Comparison of ENCODE assay signal across 10 mouse cellular contexts in genomic region chr17:8146931-8147330, GRCm38 (mm10). TPM values are rescaled to one million over a fixed set of nuclear protein-coding genes. Genes with fewer than 3 reads are reported as not detected.
DNase-seq lines count a peak whose midpoint lies in the region; ATAC-seq and TF ChIP-seq lines count a peak whose summit lies in the region.
"Not testable (repeated sequence)": the region's sequence is repeated elsewhere in the genome, so short reads cannot be mapped to it uniquely, and the experiment has no call there.
"Had no signal": no experiment of that assay in that cellular context is flagged by ENCODE, and none has a peak within 500 bp of the region (broad histone marks: within the 10 kb centered on the region; RNA-seq: fewer than 3 reads in every experiment).

No protein-coding gene starts in this region.

- not testable (repeated sequence) for H3K27ac ChIP-seq in forebrain, postnatal 0 days (ENCODE audit: low read depth, low read length); hindbrain, embryonic 13.5 days; liver, embryonic 15.5 days (replicated peaks); midbrain, embryonic 14.5 days (replicated peaks; ENCODE audit: low read depth, low read length); stomach, embryonic 14.5 days (ENCODE audit: low read length)
- peak overlapping the region; percentile 77; the same call in 1 of the 2 replicates for H3K27ac ChIP-seq in kidney, postnatal 0 days

- TF ChIP-seq CTCF in C2C12 (IDR thresholded peaks at IDR 0.05; ENCODE audit: control insufficient read depth, insufficient read depth, insufficient read length); forebrain, postnatal 0 days (IDR thresholded peaks at IDR 0.05; ENCODE audit: low read depth); kidney, postnatal 0 days (IDR thresholded peaks at IDR 0.05; ENCODE audit: low read depth): not testable (repeated sequence)

- ATAC-seq in forebrain, postnatal 0 days; midbrain, embryonic 14.5 days (ENCODE audit: low FRiP score, low TSS enrichment); stomach, embryonic 14.5 days (ENCODE audit: insufficient number of reproducible peaks, insufficient read depth, low FRiP score, low read depth): not testable (repeated sequence)
- ATAC-seq in hindbrain, embryonic 13.5 days (ENCODE audit: low FRiP score) = peak; percentile 11; the same call in 1 of the 2 replicates
- peak; percentile 5; the same call in 1 of the 2 replicates for ATAC-seq in kidney, postnatal 0 days (replicated peaks; ENCODE audit: low FRiP score, low read depth)
- peak; percentile 3; the same call in 1 of the 2 replicates for ATAC-seq in liver, embryonic 15.5 days (ENCODE audit: insufficient read depth)

- not testable (repeated sequence) for H3K9me3 ChIP-seq in forebrain, postnatal 0 days (ENCODE audit: low read length); hindbrain, embryonic 13.5 days; kidney, postnatal 0 days (replicated peaks; ENCODE audit: low read length); liver, embryonic 15.5 days (replicated peaks); midbrain, embryonic 14.5 days (ENCODE audit: control insufficient read depth, low read length); stomach, embryonic 14.5 days (ENCODE audit: control insufficient read depth, low read depth, low read length)

- H3K36me3 ChIP-seq in C2C12 (ENCODE audit: control insufficient read depth, insufficient read depth); forebrain, postnatal 0 days (ENCODE audit: insufficient read depth); hindbrain, embryonic 13.5 days; kidney, postnatal 0 days (ENCODE audit: insufficient read depth, low read length); liver, embryonic 15.5 days (replicated peaks); midbrain, embryonic 14.5 days (ENCODE audit: control insufficient read depth, insufficient read depth, low read length); stomach, embryonic 14.5 days (ENCODE audit: control insufficient read depth, insufficient read depth, low read length): not testable (repeated sequence)

- H3K9ac ChIP-seq in forebrain, postnatal 0 days; kidney, postnatal 0 days (ENCODE audit: low read depth, low read length); midbrain, embryonic 14.5 days (replicated peaks; ENCODE audit: low read length); stomach, embryonic 14.5 days (replicated peaks; ENCODE audit: low read depth, low read length): not testable (repeated sequence)
- H3K9ac ChIP-seq in hindbrain, embryonic 13.5 days = peak overlapping the region; percentile 67
- H3K9ac ChIP-seq in liver, embryonic 15.5 days = peak overlapping the region; percentile 64; the same call in 1 of the 2 replicates

- H3K79me3 ChIP-seq in C2C12 (ENCODE audit: low read depth) = not testable (repeated sequence)

- H3K27me3 ChIP-seq in C2C12 (ENCODE audit: control insufficient read depth, insufficient read depth, insufficient read length); forebrain, postnatal 0 days (ENCODE audit: insufficient read depth, low read length); hindbrain, embryonic 13.5 days; kidney, postnatal 0 days (ENCODE audit: insufficient read depth, low read length); liver, embryonic 15.5 days; midbrain, embryonic 14.5 days (ENCODE audit: control insufficient read depth, insufficient read depth, low read length); stomach, embryonic 14.5 days (ENCODE audit: control insufficient read depth, insufficient read depth, low read length): not testable (repeated sequence)

- 21% methylated on average over 5 of the region's 5 CpGs for WGBS in forebrain, postnatal 0 days
- WGBS in hindbrain, embryonic 13.5 days = 30% methylated on average over 5 of the region's 5 CpGs
- 11% methylated on average over 5 of the region's 5 CpGs for WGBS in kidney, postnatal 0 days
- 22% methylated on average over 5 of the region's 5 CpGs for WGBS in liver, embryonic 15.5 days (ENCODE audit: insufficient replicate concordance)
- WGBS in midbrain, embryonic 14.5 days = 22% methylated on average over 5 of the region's 5 CpGs
- 18% methylated on average over 5 of the region's 5 CpGs for WGBS in stomach, embryonic 14.5 days

- peak; percentile 15 for DNase-seq in embryo, embryonic 10.5 days (ENCODE audit: low spot score)
- not testable (repeated sequence) for DNase-seq in forebrain, postnatal 0 days; kidney, postnatal 0 days (ENCODE audit: low spot score)
- DNase-seq in midbrain, embryonic 14.5 days = peak; percentile 3

- H3K4me3 ChIP-seq in C2C12 (ENCODE audit: insufficient read depth, poor library complexity, severe bottlenecking) = peak overlapping the region; percentile 49
- H3K4me3 ChIP-seq in forebrain, postnatal 0 days (ENCODE audit: low read depth, low read length) = peak overlapping the region; percentile 39
- peak overlapping the region; percentile 51 for H3K4me3 ChIP-seq in hindbrain, embryonic 13.5 days
- peak overlapping the region; percentile 51 for H3K4me3 ChIP-seq in kidney, postnatal 0 days (replicated peaks; ENCODE audit: low read depth, low read length)
- H3K4me3 ChIP-seq in liver, embryonic 15.5 days (replicated peaks) = peak overlapping the region; percentile 65
- peak overlapping the region; percentile 40 for H3K4me3 ChIP-seq in midbrain, embryonic 14.5 days (replicated peaks; ENCODE audit: low read depth, low read length)
- peak overlapping the region; percentile 42 for H3K4me3 ChIP-seq in stomach, embryonic 14.5 days (ENCODE audit: low read depth, low read length)

- peak overlapping the region; percentile 57 for H3K4me2 ChIP-seq in forebrain, postnatal 0 days (ENCODE audit: low read depth)
- peak overlapping the region; percentile 62 for H3K4me2 ChIP-seq in hindbrain, embryonic 13.5 days
- peak overlapping the region; percentile 53 for H3K4me2 ChIP-seq in kidney, postnatal 0 days (ENCODE audit: low read length)
- peak overlapping the region; percentile 78 for H3K4me2 ChIP-seq in liver, embryonic 15.5 days
- peak overlapping the region; percentile 56 for H3K4me2 ChIP-seq in midbrain, embryonic 14.5 days (ENCODE audit: low read length)
- peak overlapping the region; percentile 36 for H3K4me2 ChIP-seq in stomach, embryonic 14.5 days (replicated peaks; ENCODE audit: low read depth, low read length)

- H3ac ChIP-seq in C2C12 (ENCODE audit: control insufficient read depth, insufficient read length, low read depth) = not testable (repeated sequence)

- not testable (repeated sequence) for H3K79me2 ChIP-seq in C2C12 (ENCODE audit: control insufficient read depth, insufficient read depth)

- H3K4me1 ChIP-seq in forebrain, postnatal 0 days (ENCODE audit: insufficient read depth); hindbrain, embryonic 13.5 days (replicated peaks); kidney, postnatal 0 days (replicated peaks; ENCODE audit: insufficient read depth, low read length); liver, embryonic 15.5 days (replicated peaks); midbrain, embryonic 14.5 days (ENCODE audit: control insufficient read depth, insufficient read depth, low read length); stomach, embryonic 14.5 days (ENCODE audit: control insufficient read depth, insufficient read depth, low read length): not testable (repeated sequence)

RNA-seq across cellular contexts. Expression of gene Gm49673, which starts 0.7 kb away (rescaled TPM):
- polyA plus RNA-seq in C2C12 (2012; fragmentation: generic; extraction: Trizol) = 0.04 TPM
- total RNA-seq in forebrain, postnatal 0 days (2014; rRNA removed) = 0.48 TPM in 1 of 2 replicates, not detected in the other
- 0.09 and 0.53 TPM in 2 replicates for polyA plus RNA-seq in forebrain, postnatal 0 days (2015; fragmentation: Nextera tagmentation; extraction: Ambion mirVana)
- not detected in 2 replicates for polyA plus RNA-seq in hindbrain, embryonic 13.5 days (2015; fragmentation: Nextera tagmentation; extraction: Ambion mirVana)
- polyA plus RNA-seq in kidney, postnatal 0 days (2015; fragmentation: Nextera tagmentation; extraction: Ambion mirVana) = 0.62 and 0.89 TPM in 2 replicates
- polyA plus RNA-seq in liver, embryonic 15.5 days (2015; fragmentation: Nextera tagmentation; extraction: Ambion mirVana) = not detected in 2 replicates
- 0.15 TPM in 1 of 2 replicates, not detected in the other for polyA plus RNA-seq in midbrain, embryonic 14.5 days (2014; fragmentation: Nextera tagmentation; extraction: Ambion mirVana)
- 0.13 TPM in 1 of 2 replicates, not detected in the other for polyA plus RNA-seq in stomach, embryonic 14.5 days (2014; fragmentation: Nextera tagmentation; extraction: Ambion mirVana)
- total RNA-seq: gastrocnemius, postnatal 36 days; megakaryocyte, adult 5-6 weeks had no signal

RNA-seq across cellular contexts. Expression of gene Rnaset2a, which starts 1.0 kb away (rescaled TPM):
- polyA plus RNA-seq in C2C12 (2012; fragmentation: generic; extraction: Trizol) = 84.9 TPM
- 12.6 and 15.5 TPM in 2 replicates for total RNA-seq in forebrain, postnatal 0 days (2014; rRNA removed)
- polyA plus RNA-seq in forebrain, postnatal 0 days (2015; fragmentation: Nextera tagmentation; extraction: Ambion mirVana) = 15.7 and 16.8 TPM in 2 replicates
- 14.9 and 15.2 TPM in 2 replicates for polyA plus RNA-seq in hindbrain, embryonic 13.5 days (2015; fragmentation: Nextera tagmentation; extraction: Ambion mirVana)
- 92.4 and 98.7 TPM in 2 replicates for polyA plus RNA-seq in kidney, postnatal 0 days (2015; fragmentation: Nextera tagmentation; extraction: Ambion mirVana)
- 18.0 and 21.5 TPM in 2 replicates for polyA plus RNA-seq in liver, embryonic 15.5 days (2015; fragmentation: Nextera tagmentation; extraction: Ambion mirVana)
- polyA plus RNA-seq in midbrain, embryonic 14.5 days (2014; fragmentation: Nextera tagmentation; extraction: Ambion mirVana) = 10.8 and 11.8 TPM in 2 replicates
- polyA plus RNA-seq in stomach, embryonic 14.5 days (2014; fragmentation: Nextera tagmentation; extraction: Ambion mirVana) = 30.8 and 35.5 TPM in 2 replicates

RNA-seq across cellular contexts. Expression of gene Fgfr1op, which starts 18.4 kb away (rescaled TPM):
- 4.9 TPM for polyA plus RNA-seq in C2C12 (2012; fragmentation: generic; extraction: Trizol)
- total RNA-seq in forebrain, postnatal 0 days (2014; rRNA removed) = 18.4 and 19.1 TPM in 2 replicates
- polyA plus RNA-seq in forebrain, postnatal 0 days (2015; fragmentation: Nextera tagmentation; extraction: Ambion mirVana) = 12.2 and 16.3 TPM in 2 replicates
- 26.6 and 28.1 TPM in 2 replicates for polyA plus RNA-seq in hindbrain, embryonic 13.5 days (2015; fragmentation: Nextera tagmentation; extraction: Ambion mirVana)
- 28.7 and 33.1 TPM in 2 replicates for polyA plus RNA-seq in kidney, postnatal 0 days (2015; fragmentation: Nextera tagmentation; extraction: Ambion mirVana)
- polyA plus RNA-seq in liver, embryonic 15.5 days (2015; fragmentation: Nextera tagmentation; extraction: Ambion mirVana) = 9.7 and 9.8 TPM in 2 replicates
- 26.2 and 31.7 TPM in 2 replicates for polyA plus RNA-seq in midbrain, embryonic 14.5 days (2014; fragmentation: Nextera tagmentation; extraction: Ambion mirVana)
- polyA plus RNA-seq in stomach, embryonic 14.5 days (2014; fragmentation: Nextera tagmentation; extraction: Ambion mirVana) = 41.0 and 41.4 TPM in 2 replicates
